Mouse (Mus musculus) liver, embryonic 14.5 days (tissue): ENCODE measurements around the gene Fam114a2.

Experiments used
- CTCF ChIP-seq: IDR thresholded peaks from 2 replicates; pipeline ENCODE4 v1.5.1; 2016; ENCODE audit warnings: antibody characterized with exemption, low read depth, control low read depth
- EP300 ChIP-seq: IDR thresholded peaks from 2 replicates; pipeline ENCODE4 v1.6.1; 2016; ENCODE audit warnings: antibody characterized with exemption, low read depth

GRCm38 (mm10) chr11:57465025-57465424 lies 53.4 kb downstream of the Fam114a2 start:
- TF ChIP-seq CTCF (peak; percentile 29; the same call in 1 of the 2 replicates), EP300 (no peak)
